Mouse (Mus musculus) embryo, embryonic 10.5 days (tissue): Measurements from ENCODE around the gene Pde3a.

Experiments used
- DNase-seq: peaks from one replicate; pipeline ENCODE4 v3.0.0-alpha.2; 2015; ENCODE audit warnings: low spot score

Pde3a gene

GRCm38 (mm10) chr6:141248691-141249584 is at the start of gene Pde3a:
TSS of gene Pde3a (plus strand) at chr6:141249269.
- peak; percentile 32 for DNase-seq

DNA sequence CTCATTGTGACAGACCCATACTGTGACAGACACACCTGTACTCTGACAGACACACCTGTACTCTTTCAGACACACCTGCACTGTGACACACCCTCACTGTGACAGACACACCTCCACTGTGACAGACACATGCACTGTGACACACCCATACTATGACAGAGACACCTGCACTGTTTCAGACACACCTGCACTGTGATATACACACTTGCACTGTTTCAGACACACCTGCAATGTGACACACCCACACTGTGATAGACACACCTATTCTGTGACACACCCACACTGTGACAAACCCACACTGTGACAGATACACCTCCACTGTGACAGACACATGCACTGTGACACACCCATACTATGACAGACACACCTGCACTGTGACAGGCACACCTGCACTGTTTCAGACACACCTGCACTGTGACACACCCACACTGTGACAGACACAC is 48.9 kb upstream of the Pde3a start:
- DNase-seq: no peak

DNA sequence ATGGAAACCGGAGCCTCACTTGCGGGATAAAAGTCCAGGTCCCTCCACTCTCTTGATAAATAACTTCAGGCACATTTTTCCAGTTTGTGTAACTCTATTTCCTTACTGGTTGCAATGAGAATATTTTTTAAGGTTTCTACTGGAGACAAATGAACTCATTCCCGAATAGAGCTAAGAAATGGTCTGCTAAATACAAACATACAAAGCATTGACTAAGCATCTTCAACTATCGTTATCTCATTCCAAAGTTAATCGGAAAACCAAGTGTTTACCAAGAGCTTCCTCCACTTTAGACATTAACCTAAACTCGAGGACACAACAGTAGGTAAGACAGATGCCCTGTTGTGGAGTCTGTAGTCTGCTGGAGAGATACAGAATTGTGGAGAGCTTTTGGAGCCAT is 41.5 kb upstream of the Pde3a start:
- no peak for DNase-seq

DNA sequence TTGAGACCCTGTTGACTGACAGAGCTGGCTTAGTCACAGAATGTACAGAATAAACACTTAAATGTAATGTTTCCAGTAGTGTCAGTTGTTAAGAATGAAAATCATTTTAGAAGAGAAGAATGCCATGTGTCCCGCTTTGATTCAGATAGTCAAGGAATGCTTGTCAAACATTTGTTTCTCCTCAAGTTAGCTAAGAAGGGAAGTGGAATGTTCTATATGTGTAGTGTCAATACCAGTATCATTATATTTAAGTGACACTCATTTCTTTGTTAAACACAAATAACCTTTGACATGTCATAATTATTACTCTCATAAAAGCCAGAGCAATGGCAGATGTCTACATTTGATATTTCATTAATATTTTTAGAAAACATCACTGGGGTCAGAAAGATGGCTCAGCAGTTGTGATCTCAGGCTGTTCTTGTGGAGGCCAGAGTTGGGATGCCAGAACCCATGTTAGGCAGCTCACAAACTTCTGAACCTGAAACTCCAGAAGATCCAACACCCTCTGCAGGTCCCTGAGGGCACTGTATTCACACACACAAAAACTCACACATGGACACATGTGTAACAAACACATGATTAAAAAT is 40.7 kb upstream of the Pde3a start:
- no peak for DNase-seq

DNA sequence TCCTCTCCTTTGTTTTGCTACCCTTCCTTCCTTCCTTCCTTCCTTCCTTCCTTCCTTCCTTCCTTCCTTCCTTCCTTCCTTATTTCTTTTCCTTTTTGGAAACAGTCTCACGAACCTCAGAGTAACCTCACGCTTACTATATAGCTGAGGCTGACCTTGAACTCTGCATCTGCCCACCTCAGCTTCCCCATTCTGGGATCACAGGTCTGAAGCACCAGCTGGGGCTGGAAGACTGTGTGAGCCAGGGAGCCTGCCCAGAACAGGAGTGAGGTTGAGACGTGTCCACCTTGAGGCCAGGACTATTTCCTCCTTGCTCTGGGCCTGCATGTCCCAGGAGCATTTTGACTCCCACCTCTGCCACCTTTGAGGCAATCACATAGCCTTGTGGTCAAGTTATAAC is 39.0 kb upstream of the Pde3a start:
- no peak for DNase-seq

GRCm38 (mm10) chr6:141221081-141221480 is 28.0 kb upstream of the Pde3a start:
- DNase-seq: no peak

DNA sequence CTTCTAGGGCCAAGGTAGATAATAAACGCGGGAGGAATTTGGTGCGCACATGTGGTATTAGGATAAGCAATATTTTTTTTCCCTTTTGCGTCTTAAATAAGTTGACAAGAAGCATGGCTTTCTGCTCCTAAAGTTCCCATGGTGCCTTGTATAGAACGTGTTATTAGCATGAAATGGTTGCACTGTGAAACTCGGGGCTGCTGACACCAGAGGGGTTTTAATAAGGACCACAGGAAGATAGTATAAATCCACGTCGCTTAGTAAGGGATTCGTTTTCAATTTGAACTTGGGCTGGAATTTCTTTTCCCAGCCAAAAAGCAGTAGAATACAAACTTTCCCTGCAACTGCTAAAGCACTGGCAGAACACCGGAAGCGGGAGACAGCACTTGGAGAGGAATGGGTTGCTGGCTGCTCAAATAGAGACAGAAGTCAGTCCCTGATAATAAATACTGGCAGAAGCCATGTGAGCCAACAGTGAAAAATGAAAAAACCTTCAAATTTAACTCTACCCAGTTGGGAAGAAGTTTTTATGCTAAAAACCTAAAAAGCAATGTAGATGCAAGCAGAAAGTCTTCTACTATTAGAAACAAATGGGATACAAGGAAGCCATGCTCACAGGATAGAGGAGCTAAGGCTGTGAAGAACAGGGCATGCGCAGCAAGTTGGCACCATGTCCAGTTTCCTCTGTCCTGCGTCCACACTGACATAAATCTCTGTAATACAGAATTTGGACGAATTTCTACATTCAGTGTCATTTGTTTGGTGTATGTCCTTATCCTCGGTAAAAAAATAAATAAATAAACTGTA is 22.0 kb upstream of the Pde3a start:
- no peak for DNase-seq

- DNase-seq: no peak
Measured at GRCm38 (mm10) chr6:141227658-141228005, 21.4 kb upstream of the Pde3a start.

DNA sequence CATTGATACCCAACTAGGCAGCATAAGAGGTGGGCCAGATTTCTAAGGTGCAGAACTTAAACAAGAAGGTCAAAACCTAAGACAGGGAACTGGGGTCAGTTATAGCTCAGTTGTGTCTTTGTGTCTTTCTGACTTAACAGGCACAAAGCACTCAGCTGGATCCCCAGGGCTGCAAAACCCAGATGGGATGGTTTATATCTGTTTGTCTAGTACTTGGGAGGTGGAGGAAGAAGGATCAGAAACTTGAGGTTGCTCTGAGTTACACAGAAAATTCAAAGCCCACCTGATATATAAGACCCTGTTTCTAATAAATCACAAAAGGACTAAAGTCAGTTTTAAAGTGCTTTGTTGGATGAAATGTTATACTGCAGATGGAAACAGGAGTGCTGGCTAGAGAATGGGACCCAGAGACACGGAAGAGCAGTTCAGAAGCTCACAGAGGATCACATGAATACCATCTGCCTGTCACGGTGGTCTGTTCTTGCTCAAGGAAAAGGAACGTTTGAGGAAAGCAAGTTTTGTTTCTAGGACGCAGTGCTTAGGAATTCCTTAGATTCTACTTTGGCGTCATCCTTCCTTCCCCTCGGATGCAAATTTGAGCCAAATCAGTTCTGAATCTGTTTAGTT is 16.2 kb upstream of the Pde3a start:
- DNase-seq: no peak

DNA sequence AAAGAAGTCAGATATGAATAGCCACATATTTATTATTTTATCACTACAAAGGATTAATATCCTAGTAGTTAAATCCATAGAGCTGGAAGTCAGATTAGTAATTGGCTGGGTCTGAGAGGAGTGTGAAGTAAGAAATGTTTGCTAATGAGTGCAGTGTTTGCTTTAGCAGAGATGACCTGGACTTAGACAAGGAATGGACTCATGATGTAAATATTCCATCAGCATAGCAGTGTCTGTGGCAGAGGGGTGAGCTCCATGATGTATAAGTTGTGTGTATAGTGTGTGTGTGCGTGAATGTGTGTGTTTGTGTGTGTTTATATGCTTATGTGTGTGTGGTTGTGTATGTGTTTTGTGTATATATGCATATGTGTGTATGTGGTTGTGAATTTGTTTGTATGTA is 7.3 kb upstream of the Pde3a start:
- no peak for DNase-seq

GRCm38 (mm10) chr6:141245089-141245488 is 4.0 kb upstream of the Pde3a start:
- DNase-seq: no peak

- DNase-seq: no peak
Measured at GRCm38 (mm10) chr6:141246391-141246790, 2.7 kb upstream of the Pde3a start.

DNA sequence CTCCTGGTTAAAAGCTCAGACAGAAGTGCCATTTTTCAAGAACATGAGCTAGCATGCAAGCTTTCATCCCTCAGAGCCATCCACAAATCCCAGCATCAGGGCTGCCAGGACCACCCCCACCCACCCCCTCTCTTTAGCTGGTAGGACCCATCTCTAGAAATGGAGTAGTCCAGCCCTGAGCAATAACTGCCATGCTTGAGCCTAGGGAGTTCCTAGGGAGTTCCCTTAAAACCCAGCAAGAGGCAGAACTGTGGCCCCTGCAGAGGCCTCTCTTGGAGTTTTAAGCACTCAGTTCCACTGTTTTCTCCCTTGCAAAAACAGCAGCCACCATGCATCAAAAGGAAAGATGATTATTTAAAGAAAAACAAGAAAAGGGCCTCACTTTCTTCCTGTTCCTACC is 988 bp upstream of the Pde3a start:
- no peak for DNase-seq

DNA sequence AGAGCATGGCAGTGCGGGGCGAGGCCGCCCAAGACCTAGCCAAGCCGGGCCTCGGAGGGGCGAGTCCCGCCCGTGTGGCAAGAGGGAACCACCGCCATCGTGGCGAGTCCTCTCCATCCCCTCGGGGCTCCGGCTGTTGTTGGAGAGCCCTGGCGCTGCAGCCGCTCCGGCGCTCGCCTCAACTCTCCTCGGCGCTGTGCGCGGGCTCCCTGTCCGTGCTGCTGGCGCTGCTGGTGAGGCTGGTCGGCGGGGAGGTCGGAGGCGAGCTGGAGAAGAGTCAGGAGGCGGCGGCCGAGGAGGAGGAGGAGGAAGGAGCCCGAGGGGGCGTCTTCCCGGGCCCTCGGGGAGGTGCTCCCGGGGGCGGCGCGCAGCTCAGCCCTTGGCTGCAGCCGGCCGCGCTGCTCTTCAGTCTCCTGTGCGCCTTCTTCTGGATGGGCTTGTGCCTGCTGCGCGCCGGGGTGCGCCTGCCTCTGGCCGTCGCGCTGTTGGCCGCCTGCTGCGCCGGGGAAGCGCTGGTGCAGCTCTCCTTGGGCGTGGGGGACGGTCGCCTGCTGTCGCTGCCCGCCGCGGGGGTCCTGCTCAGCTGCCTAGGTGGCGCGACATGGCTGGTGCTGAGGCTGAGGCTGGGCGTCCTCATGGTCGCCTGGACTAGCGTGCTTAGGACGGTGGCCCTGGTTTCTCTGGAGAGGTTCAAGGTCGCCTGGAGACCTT is 671 bp downstream of the Pde3a start:
- DNase-seq: peak; percentile 73

- DNase-seq: peak; percentile 30
Measured at GRCm38 (mm10) chr6:141250296-141250629, 1.2 kb downstream of the Pde3a start.

- no peak for DNase-seq
Measured at GRCm38 (mm10) chr6:141250984-141251383, 1.9 kb downstream of the Pde3a start.

- DNase-seq: no peak
Measured at GRCm38 (mm10) chr6:141252520-141252919, 3.5 kb downstream of the Pde3a start.

DNA sequence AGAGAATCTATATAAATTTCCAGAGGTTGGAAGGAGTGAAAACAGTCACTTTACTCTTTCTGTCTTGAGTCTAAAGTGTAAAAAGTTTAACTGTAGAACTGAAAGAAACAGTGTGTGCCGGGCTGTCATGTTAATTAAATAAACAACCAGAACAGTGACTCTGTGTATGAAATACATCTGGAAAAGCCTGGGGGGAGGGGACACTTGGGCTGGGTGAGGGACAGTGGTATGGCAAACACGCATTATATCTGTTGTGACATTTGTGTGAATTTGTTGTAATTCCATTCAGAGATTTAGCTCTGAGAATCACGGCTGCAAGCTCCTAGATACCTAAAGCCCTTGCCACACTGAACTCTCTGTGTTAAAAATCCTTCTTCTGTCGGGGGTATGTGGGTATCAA is 5.9 kb downstream of the Pde3a start:
- DNase-seq: peak; percentile 26

- no peak for DNase-seq
Measured at GRCm38 (mm10) chr6:141256896-141257295, 7.8 kb downstream of the Pde3a start.

- DNase-seq: no peak
Measured at GRCm38 (mm10) chr6:141257434-141258202, 8.5 kb downstream of the Pde3a start.

DNA sequence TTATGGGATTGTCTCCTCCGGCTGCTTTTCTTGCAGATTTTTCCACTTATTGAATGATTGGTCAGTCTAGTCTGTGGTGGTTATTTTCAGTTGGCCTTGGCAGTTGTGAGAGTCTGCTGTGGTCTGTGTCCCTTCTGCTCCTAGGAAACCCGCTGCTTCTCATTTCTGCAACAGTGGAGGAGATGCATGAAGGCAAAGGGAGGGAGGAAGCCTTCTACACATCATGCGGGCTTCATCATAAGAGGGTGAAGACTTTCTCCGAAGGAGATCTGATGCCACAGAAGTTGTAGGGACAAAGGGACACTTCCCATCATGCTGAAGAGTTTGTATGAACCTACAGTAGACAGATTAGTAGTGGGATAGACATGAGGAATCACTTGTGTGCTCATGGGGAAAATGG is 16.2 kb downstream of the Pde3a start:
- DNase-seq: no peak
